Mouse (Mus musculus): ENCODE data around the gene Rps6ka2.
A peak's percentile ranks its signal among the peaks of the same experiment; 100 is the strongest.
"Not testable (repeated sequence)": the region's sequence is repeated elsewhere in the genome, so short reads cannot be mapped to it uniquely, and the experiment has no call there.

Rps6ka2 gene

GRCm38 (mm10) chr17:7169627-7170303, at the start of gene Rps6ka2:
Gene Rps6ka2 (plus strand): TSS chr17:7170115.
- DNase-seq (ENCODE audit: low read depth, low spot score), result peak; percentile 57

- not testable (repeated sequence) for DNase-seq (ENCODE audit: low read depth, low spot score)
These were observed 49.1 kb upstream of the Rps6ka2 start for GRCm38 (mm10) chr17:7120835-7121234.

DNA sequence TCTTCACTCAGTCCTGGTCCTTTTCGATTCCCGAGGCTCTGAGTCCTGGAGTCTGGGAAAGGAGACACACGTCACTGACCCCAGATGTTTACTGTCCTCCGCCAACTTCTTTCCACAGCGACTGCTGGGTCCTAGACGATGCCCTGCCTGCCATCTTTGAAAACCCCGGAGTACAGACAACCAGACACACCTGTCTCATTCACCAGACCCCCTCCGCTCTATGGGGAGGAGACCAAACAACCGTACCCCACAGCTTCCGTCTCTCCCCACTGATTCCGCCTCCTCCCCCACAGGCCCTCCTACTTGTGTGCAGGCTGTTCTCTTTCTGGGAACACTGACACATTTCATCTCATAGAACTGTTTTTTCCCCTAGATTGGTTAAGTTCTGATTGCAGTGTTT, 47.4 kb upstream of the Rps6ka2 start:
- not testable (repeated sequence) for DNase-seq (ENCODE audit: low read depth, low spot score)

DNA sequence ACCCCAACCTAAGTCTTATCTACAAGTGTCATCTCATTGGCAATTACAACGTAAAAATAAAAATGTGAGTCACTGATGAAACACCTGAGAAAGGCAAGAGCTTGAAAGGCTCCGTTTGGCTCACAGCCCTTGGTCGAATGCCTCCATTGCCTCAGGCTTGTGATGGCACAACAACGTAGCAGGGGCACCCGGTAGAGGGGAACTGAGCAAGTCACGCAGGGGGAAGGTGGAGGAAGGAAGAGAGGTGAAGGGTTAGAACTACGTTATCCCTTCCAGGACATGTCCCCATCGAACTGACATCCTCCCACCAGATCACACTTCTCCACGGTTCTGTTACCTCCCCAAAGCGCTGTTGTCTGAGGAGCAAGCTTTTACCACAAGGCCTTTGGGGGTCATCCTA, 43.4 kb upstream of the Rps6ka2 start:
- DNase-seq (ENCODE audit: low read depth, low spot score), result not testable (repeated sequence)

GRCm38 (mm10) chr17:7134002-7134401, 35.9 kb upstream of the Rps6ka2 start:
- not testable (repeated sequence) for DNase-seq (ENCODE audit: low read depth, low spot score)

GRCm38 (mm10) chr17:7135277-7135676, 34.6 kb upstream of the Rps6ka2 start:
- DNase-seq (ENCODE audit: low read depth, low spot score), result not testable (repeated sequence)

DNA sequence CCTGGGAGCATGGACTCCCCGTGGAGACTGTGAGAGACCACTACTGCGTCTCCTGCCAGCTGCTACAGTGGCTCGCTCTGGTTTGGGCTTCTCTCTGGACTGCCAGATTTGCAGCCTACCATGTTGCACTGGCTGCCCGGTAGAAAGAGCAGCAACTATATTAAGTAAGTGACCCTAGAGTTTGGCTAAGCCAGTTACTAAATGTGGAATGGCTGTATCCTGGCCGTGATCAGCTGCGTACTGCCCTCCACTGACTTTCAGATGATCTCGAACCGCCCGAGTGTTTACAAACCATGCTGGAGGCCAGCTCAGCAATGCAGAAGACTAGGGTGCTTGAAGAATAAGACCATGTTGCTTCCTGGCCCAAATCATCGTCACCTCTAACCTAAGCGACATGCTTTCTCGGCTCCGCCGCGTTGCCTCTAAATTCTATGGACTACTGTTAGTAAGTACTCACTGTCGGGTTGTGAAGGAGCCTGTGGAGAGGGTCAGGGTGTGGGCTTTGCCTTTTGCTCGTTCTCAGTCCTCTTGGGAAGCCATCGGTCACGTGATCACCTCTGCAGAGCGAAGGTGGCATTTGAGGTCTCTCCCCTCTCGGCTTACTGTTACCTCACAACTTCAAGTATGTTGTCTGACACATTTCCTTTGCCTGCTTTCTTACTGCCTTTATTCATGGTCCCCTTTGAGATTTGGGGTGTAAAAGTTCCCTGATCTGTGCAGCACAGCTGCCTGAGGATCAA, 31.6 kb upstream of the Rps6ka2 start:
- DNase-seq (ENCODE audit: low read depth, low spot score), result no peak

DNA sequence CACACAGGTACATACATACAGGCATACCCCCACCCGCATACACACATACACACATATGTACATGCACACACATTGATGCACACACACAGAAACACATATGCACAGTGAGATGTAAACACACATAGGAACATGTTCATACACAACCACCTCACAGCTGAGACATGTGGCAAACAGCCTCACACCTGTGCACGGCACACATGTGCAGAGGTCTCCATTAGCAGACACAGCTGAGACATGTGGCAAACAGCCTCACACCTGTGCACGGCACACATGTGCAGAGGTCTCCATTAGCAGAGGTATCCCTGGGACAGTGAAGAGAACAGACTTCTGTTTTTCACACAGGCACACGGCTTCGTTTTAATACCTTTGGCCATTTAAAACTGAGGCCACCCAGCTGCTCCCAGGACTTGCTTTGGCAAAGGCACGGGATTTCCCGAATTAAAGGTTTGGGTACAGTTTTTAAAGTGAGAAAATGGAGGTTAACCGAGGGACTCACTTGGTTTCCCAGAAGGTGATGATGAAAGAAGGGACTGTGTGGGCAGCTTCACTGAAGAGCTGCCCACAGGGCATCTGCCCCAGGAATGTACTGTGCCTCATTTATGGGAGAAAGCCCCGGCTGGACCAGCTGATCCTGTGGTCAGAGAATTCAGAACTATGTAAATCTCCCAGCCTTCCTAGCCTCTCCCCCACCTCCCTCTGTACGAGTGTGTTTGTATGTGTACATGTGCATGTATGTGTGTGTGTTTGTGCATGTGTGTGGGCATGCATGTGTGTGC, 29.3 kb upstream of the Rps6ka2 start:
- DNase-seq (ENCODE audit: low read depth, low spot score), result no peak

- no peak for DNase-seq (ENCODE audit: low read depth, low spot score)
These were observed 27.5 kb upstream of the Rps6ka2 start for GRCm38 (mm10) chr17:7142367-7142766.

- DNase-seq (ENCODE audit: low read depth, low spot score), result no peak
These were observed 25.9 kb upstream of the Rps6ka2 start for GRCm38 (mm10) chr17:7143885-7144518.

GRCm38 (mm10) chr17:7145373-7146058, 24.4 kb upstream of the Rps6ka2 start:
- DNase-seq (ENCODE audit: low read depth, low spot score), result no peak

DNA sequence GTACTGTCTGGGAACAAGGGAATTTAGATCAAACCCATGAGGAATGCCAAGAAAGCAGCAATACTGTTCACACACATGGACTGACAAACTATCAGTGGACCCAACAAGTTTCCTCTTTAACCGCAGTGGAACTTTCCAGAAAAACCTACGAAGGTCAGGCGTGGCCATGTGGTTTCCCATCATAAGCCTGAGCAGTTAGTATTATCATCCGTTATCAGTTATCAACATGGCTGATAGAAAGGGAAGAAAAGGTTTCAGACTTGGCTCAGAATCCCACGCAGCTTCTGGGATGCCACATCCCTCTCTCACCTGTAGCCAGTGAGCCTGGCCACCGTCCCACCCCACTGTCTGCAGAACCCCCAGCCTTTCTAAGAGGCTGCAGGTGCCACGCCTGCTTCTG, 23.4 kb upstream of the Rps6ka2 start:
- DNase-seq (ENCODE audit: low read depth, low spot score), result no peak

GRCm38 (mm10) chr17:7147920-7148321, 22.0 kb upstream of the Rps6ka2 start:
- no peak for DNase-seq (ENCODE audit: low read depth, low spot score)

DNA sequence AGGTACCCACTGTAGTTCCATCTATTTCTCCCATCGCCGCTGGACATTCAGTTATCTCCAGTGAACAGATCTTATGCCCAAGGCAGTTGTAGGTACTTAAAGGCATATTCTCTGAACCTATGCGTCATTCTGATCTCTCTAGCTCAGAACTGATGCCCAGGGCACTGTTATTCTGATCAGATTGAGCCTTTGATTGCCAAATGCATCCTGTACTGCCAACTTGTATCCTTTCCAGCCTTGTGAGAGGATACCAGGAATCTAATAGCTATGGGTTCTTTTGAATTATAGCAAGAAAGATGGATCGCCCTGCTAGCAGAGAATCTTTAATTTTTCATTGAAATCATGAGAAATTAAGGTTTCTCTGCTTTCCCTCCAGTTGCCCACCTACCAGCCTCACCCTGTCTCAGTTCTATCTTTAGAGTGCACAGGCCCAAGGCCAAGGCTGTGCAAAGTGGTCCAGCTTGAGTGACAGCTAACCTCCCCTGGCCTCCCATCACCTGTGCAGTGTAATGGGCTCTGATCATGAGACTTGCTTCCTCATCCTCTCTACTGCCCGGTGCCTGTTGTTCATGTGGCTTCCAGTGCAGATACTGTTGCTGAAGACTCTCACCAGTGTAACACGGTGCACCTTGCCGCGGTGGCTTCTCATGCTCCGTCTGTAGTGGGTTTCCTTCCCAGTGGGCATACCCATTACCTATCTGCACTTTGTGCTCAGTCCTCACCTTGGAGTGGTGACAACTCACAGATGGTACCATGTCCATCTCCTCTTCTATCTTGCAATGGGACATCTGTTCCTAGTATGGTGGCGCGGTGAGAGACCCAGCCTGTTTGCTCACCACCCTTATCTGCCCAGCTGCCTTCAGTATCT, 20.4 kb upstream of the Rps6ka2 start:
- DNase-seq (ENCODE audit: low read depth, low spot score), result no peak

- no peak for DNase-seq (ENCODE audit: low read depth, low spot score)
These were observed 18.3 kb upstream of the Rps6ka2 start for GRCm38 (mm10) chr17:7151446-7152100.

DNA sequence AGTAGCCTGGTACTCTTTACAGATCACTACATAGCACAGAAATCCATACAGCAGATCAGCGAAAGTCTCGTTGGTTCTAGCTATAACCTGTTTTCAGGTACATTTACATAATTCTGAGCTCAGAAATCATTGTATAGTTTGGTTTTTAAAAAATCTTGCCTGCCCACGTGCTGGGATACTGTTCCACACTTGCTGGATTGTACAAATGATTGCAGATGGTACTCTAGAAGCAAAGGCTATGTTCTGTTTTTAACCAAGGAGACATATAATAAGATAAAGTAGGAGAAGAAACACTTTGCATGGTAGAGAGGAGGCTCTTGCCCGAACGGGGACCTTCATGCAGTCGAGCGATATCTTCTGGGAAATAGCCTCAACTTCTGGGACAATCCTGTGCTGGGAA, 17.3 kb upstream of the Rps6ka2 start:
- DNase-seq (ENCODE audit: low read depth, low spot score), result no peak

- DNase-seq (ENCODE audit: low read depth, low spot score), result no peak
These were observed 6.0 kb upstream of the Rps6ka2 start for GRCm38 (mm10) chr17:7163955-7164354.

- no peak for DNase-seq (ENCODE audit: low read depth, low spot score)
These were observed 4.4 kb upstream of the Rps6ka2 start for GRCm38 (mm10) chr17:7165524-7165923.

GRCm38 (mm10) chr17:7168961-7169626, 821 bp upstream of the Rps6ka2 start:
- no peak for DNase-seq (ENCODE audit: low read depth, low spot score)
